Mouse (Mus musculus) sigmoid colon, adult 10 weeks (tissue): Measurements from ENCODE around the gene Mttp. TPM values are rescaled to one million over a fixed set of nuclear protein-coding genes. Genes with fewer than 3 reads are reported as not detected.

Experiments used
- polyA plus RNA-seq: library from polyadenylated mRNA; stranded (reverse); fragments of 350-450 nt; fragmentation: Illumina TruSeq; extraction: RNeasy Lipid Tissue Mini Kit (QIAGEN cat#74804); gene quantifications from one replicate; pipeline ENCODE4 v1.2.3, GENCODE M21; 2014; ENCODE audit warnings: low read depth, low replicate concordance

Gene Mttp
- 2.7 TPM for polyA plus RNA-seq

GRCm38 (mm10) chr3:138144642-138145171 lies at the start of gene Mttp:
Gene Mttp (minus strand): TSS chr3:138144968.

GRCm38 (mm10) chr3:138193683-138194302 lies 49.0 kb upstream of the Mttp start, which contains the start of gene 4930579F01Rik:
Gene 4930579F01Rik (minus strand): TSS chr3:138193825.

GRCm38 (mm10) chr3:138143315-138144059 lies 1.3 kb downstream of the Mttp start, which contains the start of gene Trmt10a:
Gene Trmt10a (plus strand): TSS chr3:138143448.

GRCm38 (mm10) chr3:138067288-138067687 lies 77.5 kb downstream of the Mttp start, which contains the start of gene Gm5105:
Gene Gm5105 (minus strand): TSS chr3:138067388.

GRCm38 (mm10) chr3:138064732-138065645 lies 79.8 kb downstream of the Mttp start, which contains the start of gene 1110002E22Rik:
Gene 1110002E22Rik (plus strand): TSS chr3:138065052.

Other genes starting within 250 kb of the Mttp start
- 79.6 TPM for gene Lamtor3, start 226.5 kb downstream of the Mttp start, polyA plus RNA-seq
- gene Dapp1, start 163.4 kb downstream of the Mttp start, polyA plus RNA-seq = 12.2 TPM
- 0.16 TPM for gene 1110002E22Rik, start 79.9 kb downstream of the Mttp start, polyA plus RNA-seq
- gene Gm5105, start 77.6 kb downstream of the Mttp start, polyA plus RNA-seq = not detected
- gene Trmt10a, start 1.5 kb downstream of the Mttp start, polyA plus RNA-seq = 7.8 TPM
- gene 4930579F01Rik, start 48.9 kb upstream of the Mttp start, polyA plus RNA-seq = not detected
- gene Adh7, start 72.8 kb upstream of the Mttp start, polyA plus RNA-seq = 0.95 TPM
- gene Adh1, start 116.0 kb upstream of the Mttp start, polyA plus RNA-seq = 392 TPM
- 0.32 TPM for gene Adh6a, start 168.3 kb upstream of the Mttp start, polyA plus RNA-seq
- gene Adh6b, start 196.8 kb upstream of the Mttp start, polyA plus RNA-seq = not detected